19 mouse cellular contexts compared by ENCODE assay signal in the genomic region with DNA sequence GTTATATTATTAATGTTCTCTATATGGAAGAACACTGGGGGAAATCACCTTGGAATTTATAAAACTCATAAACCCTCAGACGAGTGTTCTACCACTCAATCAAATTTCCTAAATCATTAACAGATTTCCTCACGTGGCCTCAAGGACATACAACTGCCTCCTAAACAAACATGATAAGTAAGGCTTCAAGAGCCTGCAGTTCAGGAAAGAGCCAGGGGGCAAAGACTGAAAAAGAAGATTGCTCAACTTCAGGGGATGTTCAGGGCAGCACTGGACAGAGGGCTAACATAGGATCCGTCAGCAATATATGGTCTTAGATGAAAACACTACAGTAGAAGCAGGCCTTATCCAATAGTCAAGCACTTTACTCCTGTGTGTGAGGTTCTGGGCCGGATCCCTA. TPM values are rescaled to one million over a fixed set of nuclear protein-coding genes. Genes with fewer than 3 reads are reported as not detected.
A peak's percentile ranks its signal among the peaks of the same experiment; 100 is the strongest.
DNase-seq lines count a peak whose midpoint lies in the region; ATAC-seq and TF ChIP-seq lines count a peak whose summit lies in the region.
"Had no signal": no experiment of that assay in that cellular context is flagged by ENCODE, and none has a peak within 500 bp of the region (broad histone marks: within the 10 kb centered on the region; RNA-seq: fewer than 3 reads in every experiment).

No protein-coding gene starts in this region.

- DNase-seq in kidney, adult 9 months = peak; percentile 73
- no peak for DNase-seq in kidney, postnatal 10 days
- DNase-seq in lung, postnatal 25 days (ENCODE audit: low spot score) = peak; percentile 55
- no peak for DNase-seq in lung, postnatal 10 days
- no peak for DNase-seq in gastrocnemius, postnatal 36 days
- DNase-seq in adrenal gland, adult 2 months = no peak
- DNase-seq: adrenal gland, postnatal 25 days; cerebellum, adult 18-20 months; cerebellum, postnatal 36 days; heart, postnatal 36 days; left cerebral cortex, postnatal 4 days; lung, embryonic 14.5 days; right cerebral cortex, postnatal 14 days had no signal

- intact Hi-C loops in gastrocnemius, postnatal 36 days (cut with DNase I) = no loop called here

- no peak overlapping the region for H3K4me3 ChIP-seq in intestine, postnatal 0 days (ENCODE audit: low read depth, low read length)
- no peak overlapping the region for H3K4me3 ChIP-seq in small intestine, adult 2 months (ENCODE audit: low read depth, low read length)
- H3K4me3 ChIP-seq: heart, embryonic 12.5 days; neural tube, embryonic 12.5 days had no signal

- TF ChIP-seq CTCF in intestine, postnatal 0 days (IDR thresholded peaks at IDR 0.05; ENCODE audit: low read depth) = peak; percentile 10; the same call in 1 of the 2 replicates
- no peak for TF ChIP-seq CTCF in small intestine, adult 2 months (IDR thresholded peaks at IDR 0.05; ENCODE audit: extremely low read depth, insufficient read length, insufficient replicate concordance, low read depth, low read length)

- no peaks in the 10 kb centered on the region for H3K27me3 ChIP-seq in intestine, postnatal 0 days (replicated peaks; ENCODE audit: control insufficient read depth, insufficient read depth, low read length)
- H3K27me3 ChIP-seq in small intestine, adult 2 months (ENCODE audit: control insufficient read depth, insufficient read depth, low read length) = no peaks in the 10 kb centered on the region
- H3K27me3 ChIP-seq: heart, embryonic 12.5 days; neural tube, embryonic 12.5 days had no signal

- no peaks in the 10 kb centered on the region for H3K9me3 ChIP-seq in intestine, postnatal 0 days (ENCODE audit: control insufficient read depth)
- H3K9me3 ChIP-seq: heart, embryonic 12.5 days; neural tube, embryonic 12.5 days had no signal

- no peaks in the 10 kb centered on the region for H3K4me1 ChIP-seq in intestine, postnatal 0 days (replicated peaks; ENCODE audit: control insufficient read depth, insufficient read depth, low read length)
- peaks cover 14% of the 10 kb centered on the region for H3K4me1 ChIP-seq in small intestine, adult 2 months (ENCODE audit: control insufficient read depth, insufficient read depth, insufficient read length, low read length)
- H3K4me1 ChIP-seq: neural tube, embryonic 12.5 days had no signal

- H3K27ac ChIP-seq in intestine, postnatal 0 days (ENCODE audit: low read depth, low read length) = peak overlapping the region; percentile 30; the same call in 1 of the 2 replicates
- H3K27ac ChIP-seq in small intestine, adult 2 months (ENCODE audit: insufficient read depth, low read depth, low read length) = peak overlapping the region; percentile 61
- H3K27ac ChIP-seq: neural tube, embryonic 12.5 days had no signal

- no peak overlapping the region for H3K9ac ChIP-seq in intestine, postnatal 0 days (ENCODE audit: low read depth, low read length)
- H3K9ac ChIP-seq: heart, embryonic 12.5 days; lung, embryonic 14.5 days; neural tube, embryonic 12.5 days had no signal

- ATAC-seq in intestine, postnatal 0 days = peak; percentile 96
- ATAC-seq: forebrain, embryonic 14.5 days; hindbrain, embryonic 16.5 days had no signal

- 32% methylated on average over 4 of the region's 4 CpGs for WGBS in intestine, postnatal 0 days
- WGBS in small intestine, adult 2 months = 28% methylated on average over 4 of the region's 4 CpGs

- peaks cover 32% of the 10 kb centered on the region for H3K36me3 ChIP-seq in intestine, postnatal 0 days (ENCODE audit: control insufficient read depth, insufficient read depth)
- peaks cover 24% of the 10 kb centered on the region for H3K36me3 ChIP-seq in small intestine, adult 2 months (ENCODE audit: control insufficient read depth, insufficient read depth, low read length)

- no peak for TF ChIP-seq POLR2A in small intestine, adult 2 months (IDR thresholded peaks at IDR 0.05; ENCODE audit: low read depth, low read length)

- no peak overlapping the region for H3K4me2 ChIP-seq in intestine, postnatal 0 days (replicated peaks; ENCODE audit: low read depth)
- H3K4me2 ChIP-seq: heart, embryonic 12.5 days; lung, embryonic 14.5 days; neural tube, embryonic 12.5 days had no signal

RNA-seq across cellular contexts. Expression of a gene that starts 7.5 kb away (rescaled TPM):
- polyA plus RNA-seq in intestine, postnatal 0 days (2015; fragmentation: Nextera tagmentation; extraction: Ambion mirVana) = 173 and 179 TPM in 2 replicates
- 55.8 and 113 TPM in 2 replicates for polyA plus RNA-seq in small intestine, adult 2 months (2012; rRNA removed)
- 100 to 1,000 TPM in 1 of 2 experiments, 10 to 100 TPM in 1; 83.3 to 108 TPM for total RNA-seq in gastrocnemius, postnatal 36 days (2021)
- 100 to 1,000 TPM; 481 to 548 TPM for total RNA-seq in adrenal gland, adult 2 months (2021)
- 144 and 174 TPM in 2 replicates for polyA plus RNA-seq in adrenal gland, adult 2 months (2012; rRNA removed)

Comparison
In these comparisons a context has a peak if more than half of its experiments do, and no peak if none do; other contexts are left out.
1. DNase-seq: peak in kidney, adult 9 months (single experiment) and lung, postnatal 25 days (single experiment); none in kidney, postnatal 10 days (single experiment), lung, postnatal 10 days (single experiment), gastrocnemius, postnatal 36 days (0 of 2) and adrenal gland, adult 2 months (single experiment).